Mouse (Mus musculus) left cerebral cortex, postnatal 10 days (tissue): Measurements from ENCODE around the gene Ccdc78. TPM values are rescaled to one million over a fixed set of nuclear protein-coding genes. Genes with fewer than 3 reads are reported as not detected.

Experiments
- DNase-seq, 2 experiments: peaks; one replicate each; pipeline ENCODE4 v3.0.0; 2021 to 2022; ENCODE audit warnings: low spot score in 2 of 2, mixed read lengths in 1 of 2; ENCODE audit errors: extremely low spot score in 1 of 2
- intact Hi-C: fragments of 180-260 bp; cut with DNase I; formaldehyde crosslinking; loops from one replicate; pipeline ENCODE4 v1.15.1; 2025
- total RNA-seq, 2 experiments: library from RNA; stranded (reverse); gene quantifications; 2 replicates each; pipeline ENCODE4 v1.2.3; 2021

The Ccdc78 gene
- total RNA-seq, 2 experiments from 2014 or later, result 0.16 TPM; not detected in 1

DNA sequence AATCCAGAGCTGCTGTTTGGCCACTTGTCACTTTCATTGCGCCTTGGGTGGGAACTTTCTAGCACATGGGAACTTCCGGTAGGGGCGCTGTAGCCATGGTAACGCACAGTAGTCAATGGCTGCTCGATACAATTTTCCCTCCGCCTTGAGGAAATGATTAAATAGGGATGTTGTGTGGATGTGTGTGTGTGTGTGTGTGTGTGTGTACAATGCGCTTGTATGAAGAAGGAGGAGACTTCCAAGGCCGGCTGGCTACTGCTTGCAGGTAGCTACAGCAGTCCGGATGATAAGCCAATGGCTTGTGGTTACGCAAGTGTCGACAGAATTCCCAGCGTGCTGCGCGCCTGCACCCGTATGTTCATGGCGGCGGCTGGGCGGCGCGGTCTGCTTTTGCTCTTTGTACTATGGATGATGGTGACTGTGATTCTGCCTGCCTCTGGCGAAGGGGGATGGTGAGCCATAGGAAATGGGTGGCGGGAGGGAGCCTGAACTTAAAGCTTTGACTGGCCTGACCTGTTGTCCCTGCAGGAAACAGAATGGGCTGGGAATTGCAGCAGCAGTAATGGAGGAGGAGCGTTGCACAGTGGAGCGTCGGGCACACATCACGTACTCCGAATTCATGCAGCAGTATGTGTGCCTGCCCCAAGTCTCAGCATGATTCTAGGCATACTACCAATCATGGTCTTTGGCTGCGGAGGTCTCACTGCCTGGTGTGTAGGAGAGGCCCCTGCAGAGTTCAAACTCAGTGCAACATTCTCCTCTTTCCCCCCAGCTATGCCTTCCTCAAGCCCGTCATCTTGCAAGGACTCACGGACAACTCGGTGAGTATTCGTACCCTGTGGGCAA, 42.6 kb downstream of the Ccdc78 start, which contains the start of gene Jmjd8:
Gene Jmjd8, plus strand, starts transcription at position 156 of the 846 bp plus-strand sequence.
- intact Hi-C loops, result no loop called here
- peak; percentile 78 to 87 for DNase-seq

DNA sequence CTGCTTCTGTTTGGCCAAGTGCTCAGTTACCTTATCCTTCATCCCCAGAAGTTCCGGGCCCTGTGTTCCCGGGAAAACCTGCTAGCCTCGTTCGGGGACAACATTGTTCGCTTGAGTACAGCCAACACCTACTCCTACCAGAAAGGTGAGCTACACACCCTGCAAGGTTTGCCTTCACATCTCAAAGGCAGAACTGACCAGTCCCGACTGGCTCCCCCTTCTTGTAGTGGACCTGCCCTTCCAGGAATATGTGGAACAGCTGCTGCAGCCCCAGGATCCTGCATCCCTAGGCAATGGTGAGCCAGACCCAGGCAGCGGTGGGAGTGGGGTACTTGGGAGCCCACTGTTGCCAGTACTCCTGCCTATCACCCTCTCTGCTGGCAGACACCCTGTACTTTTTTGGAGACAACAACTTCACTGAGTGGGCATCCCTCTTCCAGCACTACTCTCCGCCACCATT, 43.2 kb downstream of the Ccdc78 start:
- DNase-seq, result peak in 1 of 2 experiments; percentile 26
- intact Hi-C loops, result no loop called here

DNA sequence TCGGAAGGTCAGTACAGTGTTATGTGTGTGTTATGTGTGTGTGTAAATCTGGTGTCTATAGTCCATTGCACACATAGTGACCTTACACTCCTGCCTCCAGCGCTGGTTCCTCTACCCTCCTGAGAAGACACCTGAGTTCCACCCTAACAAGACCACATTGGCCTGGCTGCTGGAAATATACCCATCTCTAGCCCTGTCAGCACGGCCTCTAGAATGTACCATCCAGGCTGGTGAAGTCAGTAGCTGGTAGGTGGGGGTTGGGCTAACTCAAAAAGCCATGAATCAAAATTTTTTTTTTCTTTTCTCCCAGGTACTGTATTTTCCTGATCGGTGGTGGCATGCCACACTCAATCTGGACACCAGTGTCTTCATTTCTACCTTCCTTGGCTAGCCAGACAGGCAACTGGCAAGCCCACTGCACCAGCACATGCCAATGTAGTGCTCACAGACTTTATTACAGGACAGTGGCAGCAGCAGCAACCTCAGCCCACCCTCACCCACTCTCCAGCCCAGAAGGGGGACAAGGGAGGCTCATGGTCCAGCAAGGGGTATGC, 43.9 kb downstream of the Ccdc78 start:
- intact Hi-C loops, result no loop called here
- no peak for DNase-seq

DNA sequence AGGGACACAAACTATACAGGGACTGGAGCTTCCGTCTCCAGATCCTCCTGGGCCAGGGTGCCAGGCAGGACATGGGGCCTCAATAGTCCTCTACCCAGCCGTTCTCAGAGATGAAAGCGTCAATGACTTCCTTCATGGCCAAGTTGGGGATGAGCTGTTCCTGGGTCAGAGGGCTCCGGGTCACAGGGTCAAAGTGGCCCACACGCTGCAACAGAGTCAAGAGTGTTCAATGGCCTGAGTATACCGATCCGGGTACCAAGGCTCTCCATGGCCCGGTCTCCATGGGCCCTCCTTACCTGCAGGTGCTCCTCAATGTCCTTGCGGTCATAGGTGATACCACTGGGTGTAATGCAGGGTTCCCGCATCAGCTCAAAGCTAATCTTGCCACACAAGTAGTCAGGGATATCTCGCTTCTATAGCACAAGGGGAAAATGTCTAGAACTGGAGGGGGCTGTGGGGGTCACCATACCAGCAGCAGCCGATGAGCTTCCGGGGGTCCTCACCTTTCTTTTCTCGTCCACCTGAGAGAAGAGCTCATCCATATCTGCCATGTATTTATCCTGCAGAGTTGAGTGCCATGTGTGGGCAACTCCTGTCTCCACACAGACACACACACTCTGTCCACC, 44.5 kb downstream of the Ccdc78 start:
- no peak for DNase-seq
- intact Hi-C loops, result no loop called here

DNA sequence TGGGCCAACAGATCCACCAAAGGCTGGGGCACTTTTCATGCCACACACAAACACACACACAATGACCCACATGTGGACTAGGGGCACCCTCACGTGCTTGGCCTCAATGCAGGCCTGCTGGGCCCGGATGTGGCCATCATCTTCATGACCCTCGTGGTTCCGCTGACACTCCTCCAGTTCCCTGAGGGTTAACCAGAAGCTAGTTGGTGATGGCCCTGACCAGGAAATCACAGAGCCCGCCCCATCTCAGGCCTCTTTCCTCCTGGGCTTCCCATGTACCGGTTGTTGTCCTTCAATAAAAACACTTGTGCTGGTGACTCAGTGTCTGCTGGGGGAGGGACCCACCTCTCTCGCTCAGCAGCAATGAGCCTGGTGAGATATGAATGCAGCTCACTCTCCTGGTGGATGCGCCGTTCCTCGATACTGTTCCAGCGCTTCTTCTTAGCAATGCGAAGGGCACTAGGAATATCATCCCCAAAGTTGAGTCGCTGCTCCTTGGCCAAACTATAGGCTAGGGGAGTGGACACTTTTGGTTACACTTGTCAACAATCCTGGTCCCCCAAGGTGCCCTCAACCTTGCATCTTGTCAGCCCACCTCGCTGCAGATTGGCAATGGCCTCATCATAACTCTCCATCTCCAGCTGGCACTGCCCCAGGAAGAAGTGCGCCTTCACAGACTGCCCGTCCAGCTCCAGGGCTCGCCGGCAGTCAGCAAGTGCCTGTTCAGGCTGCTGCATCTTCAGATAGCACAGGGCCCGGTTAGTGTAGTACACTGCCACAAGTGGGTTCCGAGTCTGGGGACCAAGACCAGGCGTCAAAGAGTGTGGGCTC, 45.3 kb downstream of the Ccdc78 start:
- DNase-seq, result peak in 1 of 2 experiments; percentile 70
- intact Hi-C loops, result no loop called here

DNA sequence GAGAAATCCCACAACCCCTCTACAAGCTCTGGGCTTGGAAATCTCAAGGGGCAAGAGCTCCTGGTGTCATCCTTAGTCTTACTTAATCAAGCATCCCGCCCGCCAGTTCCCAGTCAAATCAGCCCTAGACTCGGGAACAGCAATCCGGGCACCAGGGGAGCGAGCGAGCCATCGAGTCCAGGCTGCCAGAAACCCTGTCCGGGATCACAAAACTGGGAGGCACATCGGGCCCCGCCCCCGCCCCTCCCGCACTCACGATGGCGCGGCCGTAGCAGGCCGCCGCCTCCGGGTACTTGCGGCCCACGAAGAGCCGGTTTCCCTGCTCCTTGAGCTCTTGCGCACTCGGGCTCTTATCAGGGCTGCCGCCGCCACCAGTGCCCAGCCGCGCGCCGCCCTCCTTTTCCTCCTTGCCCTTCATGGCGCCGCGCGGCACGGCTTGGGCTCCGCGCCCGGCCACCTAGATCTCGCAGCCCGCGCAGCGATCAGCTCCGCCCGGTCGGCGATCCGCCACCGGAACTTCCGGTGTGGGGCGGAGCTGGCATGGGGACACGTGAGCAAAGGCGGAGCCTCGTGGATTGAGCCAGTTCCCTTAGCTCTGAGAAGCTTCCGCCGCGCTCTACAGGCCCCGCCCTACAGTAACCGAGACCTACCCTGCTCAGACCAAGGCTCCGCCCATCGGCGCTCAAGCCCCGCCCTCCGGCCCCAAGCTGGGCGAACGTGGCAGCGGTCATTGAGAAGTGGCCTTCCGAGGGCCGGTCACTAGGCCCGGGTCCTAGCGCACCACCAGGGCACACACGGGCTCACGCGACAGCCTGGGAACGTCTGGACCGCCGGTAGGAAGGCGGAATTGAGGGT, 46.3 kb downstream of the Ccdc78 start:
- intact Hi-C loops, result no loop called here
- DNase-seq, result peak; percentile 98 to 100

DNA sequence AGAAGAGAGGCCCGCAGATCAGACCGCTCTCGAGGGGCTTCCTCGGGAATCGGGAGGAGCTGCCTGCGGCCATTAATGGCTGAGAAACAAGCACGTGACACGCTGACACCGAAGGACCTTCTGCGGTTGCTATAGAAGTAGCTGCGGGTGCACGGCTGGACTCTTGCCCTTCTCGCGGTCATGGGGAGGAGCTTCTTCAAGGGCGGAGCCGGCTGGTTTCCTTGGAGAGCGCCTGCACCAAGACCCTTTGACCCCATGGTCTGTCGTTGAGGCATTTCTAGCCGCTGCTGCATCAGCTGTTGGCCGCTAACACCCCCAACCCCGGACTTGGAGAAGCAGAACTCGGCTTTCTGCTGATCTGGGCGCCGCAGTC, 46.9 kb downstream of the Ccdc78 start, which contains the start of gene Stub1:
Gene Stub1, minus strand, starts transcription at position 114 of the 373 bp plus-strand sequence.
- intact Hi-C loops, result no loop called here
- DNase-seq, result peak; percentile 87 to 93

DNA sequence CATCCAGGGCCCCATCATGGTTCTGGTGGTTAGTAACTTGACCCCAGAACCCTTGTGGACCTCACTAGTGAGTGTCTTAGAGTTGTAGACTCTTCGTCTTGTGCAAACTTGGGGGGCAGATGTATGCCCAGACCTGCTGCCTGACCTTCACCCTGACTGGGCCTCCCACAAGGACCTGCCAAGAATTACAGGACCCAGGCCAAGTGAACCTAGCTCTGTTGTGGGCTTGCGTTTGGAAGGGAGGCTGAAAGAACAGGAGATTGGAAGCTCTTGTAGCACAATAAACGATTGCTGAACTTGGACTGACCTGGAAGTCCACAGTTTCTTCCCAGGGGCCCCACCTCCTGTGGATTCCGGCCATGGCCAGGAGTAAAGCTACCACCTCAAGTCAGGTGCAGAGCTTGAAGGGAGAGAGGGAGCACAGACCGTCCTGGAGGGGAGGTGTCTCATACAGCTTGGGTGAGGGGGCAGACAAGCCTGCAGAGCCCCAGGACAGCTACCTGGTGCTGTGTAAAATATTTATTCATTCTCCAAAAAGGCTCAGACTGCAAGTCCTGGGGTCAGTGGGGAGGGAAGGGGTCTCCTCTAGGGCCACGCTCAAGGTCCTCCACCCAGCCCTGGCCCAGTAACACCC, 47.7 kb downstream of the Ccdc78 start:
- peak in 1 of 2 experiments; percentile 32 for DNase-seq
- intact Hi-C loops, result no loop called here

DNA sequence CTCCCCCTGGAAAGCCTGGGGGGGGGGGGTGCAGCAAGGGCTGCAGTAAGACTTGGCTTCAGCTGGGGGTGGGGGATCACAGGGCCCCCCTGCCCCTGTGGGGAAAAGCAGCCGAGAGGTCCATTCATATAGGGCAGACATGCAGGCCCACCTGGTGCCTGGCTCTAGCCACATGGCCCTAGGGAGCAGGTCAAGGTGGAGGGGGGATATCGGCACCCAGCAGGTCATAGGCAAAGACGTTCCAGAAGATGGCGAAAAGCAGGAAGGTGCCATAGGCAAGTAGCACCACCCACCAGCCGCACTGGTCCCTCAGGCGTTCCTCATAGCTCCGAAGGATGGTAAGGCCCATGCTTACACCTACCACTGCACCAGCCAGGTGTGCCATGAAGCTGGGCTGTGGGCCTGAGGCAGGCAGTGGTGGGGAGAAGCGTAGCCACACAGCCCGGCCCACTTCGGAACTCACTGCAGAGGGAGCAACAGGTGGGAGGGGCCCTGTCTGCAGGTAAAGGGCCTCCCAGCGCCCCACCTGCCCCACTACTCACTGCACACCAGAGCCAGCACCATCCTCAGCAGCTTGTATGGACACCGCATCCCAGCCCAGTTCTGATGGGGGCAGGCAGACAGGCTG, 48.3 kb downstream of the Ccdc78 start:
- intact Hi-C loops, result no loop called here
- no peak for DNase-seq

DNA sequence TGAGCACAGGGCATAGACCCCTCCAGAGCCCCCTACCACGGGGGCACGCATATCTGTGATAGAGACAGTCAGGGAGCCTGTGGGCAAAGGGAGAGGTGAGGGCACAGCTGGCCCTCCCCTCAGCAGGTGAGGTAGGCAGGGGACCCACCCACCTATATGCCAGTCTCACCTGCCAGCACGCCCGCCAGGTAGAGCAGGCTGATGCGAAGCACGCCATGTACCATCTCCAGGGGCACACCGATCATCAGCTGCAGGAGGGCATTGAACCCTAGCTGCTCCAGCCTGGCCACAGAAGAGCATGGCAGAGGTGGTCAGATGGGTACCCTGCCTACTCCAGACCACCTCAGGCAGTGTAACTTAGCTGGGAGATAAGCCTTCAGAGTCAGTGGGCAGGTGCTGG, 48.9 kb downstream of the Ccdc78 start:
- DNase-seq, result no peak
- intact Hi-C loops, result no loop called here

DNA sequence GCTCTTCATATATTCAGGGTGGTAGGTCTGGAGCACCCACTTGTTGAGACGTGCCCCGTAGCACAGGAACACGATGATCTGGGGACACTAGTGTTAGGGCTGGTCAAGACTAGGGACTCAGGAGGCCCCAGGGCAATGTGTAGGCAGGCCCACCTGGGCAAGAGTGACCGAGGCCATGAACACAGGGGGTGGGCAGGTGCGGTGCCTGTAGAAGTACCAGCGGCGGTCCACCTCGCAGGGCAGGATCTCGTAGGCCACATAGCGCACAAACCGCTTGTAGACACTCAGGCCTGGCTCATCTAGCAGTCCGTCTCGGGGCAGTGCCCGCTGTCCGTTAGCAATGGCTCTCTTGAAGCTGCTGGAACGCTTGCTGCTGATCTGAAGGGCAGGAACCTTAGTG, 49.4 kb downstream of the Ccdc78 start:
- intact Hi-C loops, result no loop called here
- DNase-seq, result peak in 1 of 2 experiments; percentile 39

DNA sequence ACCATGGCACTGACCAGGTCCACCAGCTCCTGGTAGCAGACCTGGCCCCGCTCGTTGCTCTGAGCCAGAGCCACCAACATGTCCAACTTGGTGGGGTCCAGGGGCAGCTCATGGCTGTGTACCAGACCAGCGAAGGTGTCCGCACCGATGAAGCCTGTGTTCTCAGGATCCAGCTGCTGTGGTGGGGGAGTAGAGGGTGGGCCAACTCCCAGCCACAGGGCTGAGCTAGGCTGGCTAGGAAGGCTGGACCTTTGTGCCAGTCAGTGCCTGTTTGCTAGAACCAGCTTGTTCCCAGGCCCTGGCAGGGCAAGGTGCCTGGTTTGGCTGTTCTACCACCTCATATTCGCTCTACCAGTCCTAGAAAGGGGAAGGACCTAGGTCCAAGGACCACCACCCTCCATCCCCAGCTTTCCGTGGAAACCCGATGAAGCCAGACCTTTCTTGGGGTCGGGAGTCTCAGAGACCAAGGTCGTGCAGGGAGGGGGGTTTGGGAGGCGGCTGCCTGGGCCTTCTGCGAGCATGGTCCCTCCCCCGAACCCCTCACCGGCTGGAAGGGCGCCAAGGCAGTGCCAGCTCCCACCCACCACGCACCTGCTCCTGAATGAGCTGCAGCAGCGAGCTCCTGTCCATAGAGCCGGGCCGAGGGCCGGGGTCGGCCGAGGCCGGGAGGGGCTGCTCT, 50.2 kb downstream of the Ccdc78 start:
- intact Hi-C loops, result no loop called here
- DNase-seq, result peak in 1 of 2 experiments; percentile 37

DNA sequence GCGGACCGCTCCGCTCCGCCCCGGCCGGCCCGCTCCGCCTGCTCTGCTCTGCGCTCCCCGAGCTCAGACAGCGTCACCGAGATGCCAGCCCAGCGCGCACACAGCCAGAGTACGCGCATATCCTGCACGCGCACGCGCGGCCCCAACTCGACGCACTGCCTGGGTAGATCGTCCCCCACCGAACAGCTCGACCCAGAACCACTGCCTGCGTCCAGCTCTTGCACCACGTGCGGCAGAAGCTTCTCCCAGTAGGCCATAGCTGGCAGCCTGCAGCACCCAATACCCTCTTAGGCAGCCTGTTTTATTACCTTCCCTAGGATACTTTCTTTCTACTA, 50.7 kb downstream of the Ccdc78 start, which contains the start of gene Rhbdl1:
Gene Rhbdl1, minus strand, starts transcription at position 220 of the 335 bp plus-strand sequence.
- peak; percentile 82 to 89 for DNase-seq
- intact Hi-C loops, result no loop called here

DNA sequence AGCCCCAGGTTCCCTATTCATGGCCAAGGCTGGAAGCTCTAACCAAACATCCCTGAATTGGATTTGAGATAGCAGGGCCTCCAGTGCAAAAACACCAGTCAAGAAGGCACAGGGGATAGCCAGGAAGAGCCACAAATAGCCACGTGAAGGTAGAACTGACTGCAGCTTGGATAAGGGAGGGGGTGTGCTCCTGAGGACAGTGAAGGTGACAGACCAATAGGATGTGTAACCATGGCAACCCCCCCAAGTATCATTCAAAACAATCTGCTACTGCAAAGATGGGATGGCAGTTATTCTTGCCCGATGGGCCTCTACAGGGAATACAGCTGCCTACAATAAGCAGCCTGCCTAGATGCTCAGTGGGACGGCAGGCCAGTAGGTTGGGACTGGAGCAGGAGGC, 51.2 kb downstream of the Ccdc78 start:
- intact Hi-C loops, result no loop called here
- DNase-seq, result no peak

DNA sequence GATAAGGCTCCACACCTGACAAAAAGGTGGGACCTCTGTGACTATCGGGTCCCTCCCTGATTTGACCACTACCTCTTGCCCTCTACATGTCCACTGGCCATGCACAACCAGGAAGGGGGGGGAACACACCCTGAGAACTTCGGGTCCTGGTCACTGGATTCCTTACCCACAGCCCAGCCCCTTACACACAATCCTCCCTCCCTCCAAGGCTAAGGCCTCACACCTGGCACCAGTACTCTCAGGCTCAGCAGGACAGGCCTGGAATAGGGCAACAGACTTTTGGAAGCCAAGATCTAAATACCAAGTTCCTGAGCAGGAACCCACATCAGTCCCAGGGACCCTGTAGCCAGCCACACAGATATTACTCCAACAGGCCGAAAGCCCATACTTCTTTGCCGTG, 52.5 kb downstream of the Ccdc78 start:
- intact Hi-C loops, result no loop called here
- no peak for DNase-seq

DNA sequence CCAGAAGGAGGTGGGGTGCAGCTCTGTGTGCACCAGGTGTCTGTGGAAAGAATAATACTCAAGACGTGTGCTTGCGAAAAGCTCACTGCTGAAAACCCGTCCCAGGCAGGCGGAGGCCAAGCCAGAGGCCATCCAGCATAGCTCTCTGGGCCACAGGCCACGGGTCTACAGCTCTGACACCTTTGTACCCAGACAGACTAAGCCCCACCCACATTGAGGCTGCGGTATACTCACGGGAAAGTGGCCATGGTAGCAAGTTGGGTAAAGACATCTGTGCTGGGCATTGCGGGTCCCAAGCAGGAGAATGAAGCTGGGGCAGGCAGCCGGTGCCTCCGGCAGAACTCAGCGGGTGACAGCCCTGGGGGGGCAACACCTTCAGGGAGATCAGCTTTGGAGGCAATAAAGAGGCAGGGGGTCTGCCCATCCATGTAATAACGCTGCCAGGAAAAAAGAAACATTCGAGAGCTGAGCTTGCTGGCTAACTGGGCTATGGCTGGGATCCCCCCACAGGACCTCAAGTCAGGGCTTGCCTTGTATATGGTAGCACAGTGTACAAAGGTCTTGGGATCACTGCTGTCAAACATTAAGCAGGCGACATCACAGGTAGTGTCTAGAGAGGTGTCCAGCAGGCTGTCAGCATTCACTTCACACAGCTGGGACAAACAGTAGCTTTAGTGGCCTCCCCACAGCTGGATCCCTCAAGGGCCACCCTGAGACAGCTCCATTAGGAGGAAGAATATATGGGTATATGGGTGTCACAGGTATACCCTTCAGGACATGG, 53.3 kb downstream of the Ccdc78 start:
- intact Hi-C loops, result no loop called here
- DNase-seq, result no peak
